Mouse (Mus musculus): ENCODE data around the gene Mms19. TPM values are rescaled to one million over a fixed set of nuclear protein-coding genes. Genes with fewer than 3 reads are reported as not detected.

Gene Mms19
- polyA plus RNA-seq, 1 experiment from 2014 or later, result 28.3 TPM

DNA sequence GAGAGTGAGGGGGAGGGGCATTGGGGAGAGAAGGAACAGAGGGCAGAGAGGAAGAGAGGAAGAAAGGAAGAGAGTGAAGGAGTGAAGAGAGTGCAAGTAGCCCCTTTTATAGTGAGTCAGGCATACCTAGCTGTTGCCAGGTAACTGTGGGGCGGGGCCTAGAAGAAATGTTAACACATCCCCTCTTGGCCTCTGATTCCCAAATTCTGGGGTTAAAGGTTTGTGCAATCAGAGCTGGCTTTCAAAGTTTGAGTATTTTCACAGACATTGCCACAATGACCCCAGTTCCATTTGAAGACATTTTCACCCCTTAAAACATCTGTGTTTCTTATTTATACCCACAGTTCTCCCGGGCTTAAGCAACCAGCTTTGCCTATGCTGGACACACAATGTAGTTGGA, 75.7 kb downstream of the Mms19 start:
- Histone ChIP-seq H3K9me3 (ENCODE audit: control insufficient read depth, low read length) (no peaks in the 10 kb centered on the region), H3K9ac (ENCODE audit: low read length) (no peak overlapping the region), H3K27me3 (ENCODE audit: control insufficient read depth, insufficient read depth, low read length) (no peaks in the 10 kb centered on the region), H3K4me1 (ENCODE audit: control insufficient read depth in 2 of 2, insufficient read depth in 2 of 2, low read length in 2 of 2) (peaks cover 12 to 22% of the 10 kb centered on the region in 2 experiments), H3K4me3 (ENCODE audit: control insufficient read depth in 1 of 2, insufficient read depth in 1 of 2, low read depth in 1 of 2, low read length in 2 of 2) (no peak overlapping the region), H3K36me3 (ENCODE audit: control insufficient read depth, insufficient read depth, low read length) (no peaks in the 10 kb centered on the region), H3K4me2 (ENCODE audit: low read length) (no peak overlapping the region), H3K27ac (replicated peaks in 1 of 2; ENCODE audit: control insufficient read depth in 1 of 2, insufficient read depth in 1 of 2, low read depth in 2 of 2, low read length in 2 of 2) (no peak overlapping the region)
- no peak for ATAC-seq (ENCODE audit: insufficient number of reproducible peaks, insufficient read depth, low FRiP score, low read depth)
- WGBS, result 96% methylated on average over 2 of the region's 2 CpGs

DNA sequence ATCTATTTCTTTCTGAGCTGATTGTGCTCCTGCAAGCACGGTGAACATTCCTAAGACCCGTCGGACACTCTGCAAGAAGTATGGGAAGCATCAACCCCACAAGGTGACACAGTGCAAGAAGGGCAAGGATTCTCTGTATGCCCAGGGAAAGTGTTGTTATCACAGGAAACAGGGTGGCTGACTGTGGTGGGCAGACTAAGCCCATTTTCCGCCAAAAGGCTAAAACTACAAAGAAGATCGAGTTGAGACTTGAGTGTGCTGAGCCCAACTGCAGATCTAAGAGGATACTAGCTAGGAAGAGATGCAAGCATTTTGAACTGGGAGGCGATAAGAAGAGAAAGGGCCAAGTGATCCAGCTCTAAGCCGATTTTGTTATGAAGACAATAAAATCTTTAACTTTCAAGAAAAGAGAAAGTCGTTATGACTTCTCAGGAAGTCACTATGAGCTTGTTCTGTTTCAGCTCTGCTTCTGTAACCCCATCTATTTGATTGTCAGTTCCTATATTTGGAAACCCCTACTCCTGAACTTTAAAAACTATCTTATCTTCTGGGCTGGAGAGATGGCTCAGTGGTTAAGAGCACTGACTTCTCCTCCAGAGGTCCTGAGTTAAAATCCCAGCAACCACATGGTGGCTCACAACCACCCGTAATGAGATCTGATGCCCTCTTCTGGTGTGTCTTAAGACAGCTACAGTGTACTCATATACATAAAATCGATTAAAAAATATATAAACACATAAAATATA, 77.9 kb downstream of the Mms19 start:
- no peaks in the 10 kb centered on the region for H3K27me3 ChIP-seq (ENCODE audit: control insufficient read depth, insufficient read depth, low read length)

DNA sequence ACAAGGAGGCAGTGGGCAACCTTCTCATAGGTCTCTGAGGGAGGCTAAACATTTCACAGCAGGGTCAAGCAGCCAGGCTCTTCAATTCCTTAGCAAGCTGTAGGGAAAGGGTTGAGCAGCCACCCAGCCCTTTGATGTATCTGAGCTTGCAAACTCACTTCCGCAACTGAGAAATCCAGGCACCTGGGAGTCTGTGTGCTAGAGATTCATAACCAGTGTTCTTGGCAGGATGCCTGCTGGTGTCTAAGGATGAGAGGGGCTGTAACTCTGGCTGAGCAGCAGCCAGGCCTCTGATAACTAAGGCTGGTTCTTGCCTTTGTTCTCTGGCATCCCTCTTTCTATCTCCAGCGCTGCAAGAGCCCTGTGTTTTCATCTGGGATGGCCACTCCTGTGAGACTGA, 79.3 kb downstream of the Mms19 start:
- Histone ChIP-seq H3K4me1 (ENCODE audit: control insufficient read depth in 2 of 2, insufficient read depth in 2 of 2, low read length in 2 of 2) (peaks cover 6 to 14% of the 10 kb centered on the region in 2 experiments), H3K9ac (ENCODE audit: low read length) (no peak overlapping the region; the same call in 1 of the 2 replicates), H3K9me3 (ENCODE audit: control insufficient read depth, low read length) (no peaks in the 10 kb centered on the region), H3K27me3 (ENCODE audit: control insufficient read depth, insufficient read depth, low read length) (no peaks in the 10 kb centered on the region), H3K27ac (replicated peaks in 1 of 2; ENCODE audit: control insufficient read depth in 1 of 2, insufficient read depth in 1 of 2, low read depth in 2 of 2, low read length in 2 of 2) (peak overlapping the region; percentile 50 to 69), H3K36me3 (ENCODE audit: control insufficient read depth, insufficient read depth, low read length) (no peaks in the 10 kb centered on the region), H3K4me3 (ENCODE audit: control insufficient read depth in 1 of 2, insufficient read depth in 1 of 2, low read depth in 1 of 2, low read length in 2 of 2) (no peak overlapping the region), H3K4me2 (ENCODE audit: low read length) (no peak overlapping the region)
- no peak for ATAC-seq (ENCODE audit: insufficient number of reproducible peaks, insufficient read depth, low FRiP score, low read depth)
- 6% methylated on average over 2 of the region's 2 CpGs for WGBS

More for the DNA sequence above, 77.9 kb downstream of the Mms19 start:
- no peaks in the 10 kb centered on the region for H3K36me3 ChIP-seq (ENCODE audit: control insufficient read depth, insufficient read depth, low read length)
- H3K4me2 ChIP-seq (ENCODE audit: low read length), result no peak overlapping the region
- no peak overlapping the region for H3K9ac ChIP-seq (ENCODE audit: low read length)
- no peak overlapping the region for H3K4me3 ChIP-seq (ENCODE audit: control insufficient read depth in 1 of 2, insufficient read depth in 1 of 2, low read depth in 1 of 2, low read length in 2 of 2)
- peaks cover 12 to 22% of the 10 kb centered on the region in 2 experiments for H3K4me1 ChIP-seq (ENCODE audit: control insufficient read depth in 2 of 2, insufficient read depth in 2 of 2, low read length in 2 of 2)
- no peak overlapping the region for H3K27ac ChIP-seq (replicated peaks in 1 of 2; ENCODE audit: control insufficient read depth in 1 of 2, insufficient read depth in 1 of 2, low read depth in 2 of 2, low read length in 2 of 2)
- 63% methylated on average over 10 of the region's 10 CpGs for WGBS
- ATAC-seq (ENCODE audit: insufficient number of reproducible peaks, insufficient read depth, low FRiP score, low read depth), result no peak
- H3K9me3 ChIP-seq (ENCODE audit: control insufficient read depth, low read length), result no peaks in the 10 kb centered on the region

DNA sequence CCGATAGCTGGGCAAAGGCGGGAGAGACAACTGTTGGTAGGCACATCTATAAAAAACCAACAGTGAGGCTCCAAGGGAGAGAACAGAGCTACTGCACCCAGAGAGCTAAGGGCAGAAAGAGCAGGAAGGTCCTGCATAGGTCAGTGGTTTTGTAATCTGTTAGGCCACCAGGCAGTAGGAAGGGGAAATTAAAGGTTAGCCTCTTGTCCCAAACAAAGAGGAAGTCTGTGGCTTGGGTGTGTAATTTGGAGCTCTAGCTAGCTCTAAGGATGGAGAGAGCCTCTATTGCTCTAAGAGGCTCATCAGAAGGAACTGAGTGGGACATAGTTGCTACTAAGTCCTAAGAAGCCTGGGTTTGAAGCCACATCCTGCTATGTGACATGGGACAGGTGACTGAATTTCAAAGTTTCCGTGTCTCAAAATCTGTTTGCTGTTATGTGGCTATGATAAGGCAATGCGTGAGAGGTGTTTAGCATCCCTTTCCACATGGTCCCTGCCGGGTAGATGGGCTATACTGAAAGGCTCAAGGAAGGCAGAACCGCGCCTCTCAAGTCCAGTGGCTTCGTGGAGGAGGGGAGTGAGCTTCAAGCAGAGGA, 80.4 kb downstream of the Mms19 start:
- H3K4me3 ChIP-seq (ENCODE audit: control insufficient read depth in 1 of 2, insufficient read depth in 1 of 2, low read depth in 1 of 2, low read length in 2 of 2), result no peak overlapping the region
- no peaks in the 10 kb centered on the region for H3K27me3 ChIP-seq (ENCODE audit: control insufficient read depth, insufficient read depth, low read length)
- no peak overlapping the region for H3K9ac ChIP-seq (ENCODE audit: low read length)
- no peak overlapping the region for H3K27ac ChIP-seq (replicated peaks in 1 of 2; ENCODE audit: control insufficient read depth in 1 of 2, insufficient read depth in 1 of 2, low read depth in 2 of 2, low read length in 2 of 2)
- no peak for ATAC-seq (ENCODE audit: insufficient number of reproducible peaks, insufficient read depth, low FRiP score, low read depth)
- 85% methylated on average over 8 of the region's 8 CpGs for WGBS
- no peaks in the 10 kb centered on the region for H3K36me3 ChIP-seq (ENCODE audit: control insufficient read depth, insufficient read depth, low read length)
- H3K4me2 ChIP-seq (ENCODE audit: low read length), result no peak overlapping the region
- no peaks in the 10 kb centered on the region for H3K9me3 ChIP-seq (ENCODE audit: control insufficient read depth, low read length)
- H3K4me1 ChIP-seq (ENCODE audit: control insufficient read depth in 2 of 2, insufficient read depth in 2 of 2, low read length in 2 of 2), result peaks cover 6 to 12% of the 10 kb centered on the region in 2 experiments

DNA sequence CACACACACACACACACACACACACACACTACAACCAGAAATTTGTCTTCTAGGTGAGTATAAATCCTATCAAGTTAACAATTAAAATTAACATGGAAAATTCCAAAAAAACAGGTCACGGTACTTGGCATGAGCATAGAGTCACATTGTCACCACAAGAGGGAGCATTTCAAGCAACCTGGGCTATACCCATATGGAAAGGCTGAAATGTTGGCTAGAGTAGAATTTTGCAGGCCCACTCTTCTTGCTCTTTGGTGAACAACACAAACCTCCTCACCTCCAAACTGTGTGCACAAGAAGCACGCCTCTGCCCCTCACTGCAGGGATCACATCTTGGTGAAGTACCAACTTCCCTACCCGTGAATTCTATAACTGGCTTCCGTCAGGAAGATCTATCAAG, 82.1 kb downstream of the Mms19 start:
- Histone ChIP-seq H3K9ac (ENCODE audit: low read length) (no peak overlapping the region), H3K4me1 (ENCODE audit: control insufficient read depth in 2 of 2, insufficient read depth in 2 of 2, low read length in 2 of 2) (peaks cover 13 to 20% of the 10 kb centered on the region in 2 experiments), H3K36me3 (ENCODE audit: control insufficient read depth, insufficient read depth, low read length) (no peaks in the 10 kb centered on the region), H3K9me3 (ENCODE audit: control insufficient read depth, low read length) (no peaks in the 10 kb centered on the region), H3K27me3 (ENCODE audit: control insufficient read depth, insufficient read depth, low read length) (no peaks in the 10 kb centered on the region), H3K4me2 (ENCODE audit: low read length) (no peak overlapping the region), H3K4me3 (ENCODE audit: control insufficient read depth in 1 of 2, insufficient read depth in 1 of 2, low read depth in 1 of 2, low read length in 2 of 2) (no peak overlapping the region), H3K27ac (replicated peaks in 1 of 2; ENCODE audit: control insufficient read depth in 1 of 2, insufficient read depth in 1 of 2, low read depth in 2 of 2, low read length in 2 of 2) (no peak overlapping the region)
- no peak for ATAC-seq (ENCODE audit: insufficient number of reproducible peaks, insufficient read depth, low FRiP score, low read depth)
- 47% methylated on average over 4 of the region's 4 CpGs for WGBS

DNA sequence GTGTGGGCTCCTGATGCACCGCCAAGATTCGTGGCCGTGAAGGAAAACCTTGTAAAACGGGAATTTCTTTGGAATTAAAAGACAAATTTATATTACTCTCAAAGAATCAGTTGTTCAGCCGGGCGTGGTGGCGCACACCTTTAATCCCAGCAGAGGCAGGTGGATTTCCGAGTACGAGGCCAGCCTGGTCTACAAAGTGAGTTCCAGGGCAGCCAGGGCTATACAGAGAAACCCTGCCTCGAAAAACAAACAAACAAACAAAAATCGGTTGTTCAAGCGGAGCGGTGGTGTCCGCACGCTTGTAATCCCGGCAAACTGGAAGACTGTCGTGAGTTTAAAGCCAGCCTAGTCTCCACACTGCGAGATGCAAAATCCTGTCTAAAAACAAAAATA, 84.6 kb downstream of the Mms19 start:
- peak overlapping the region; percentile 72 to 84 for H3K4me3 ChIP-seq (ENCODE audit: control insufficient read depth in 1 of 2, insufficient read depth in 1 of 2, low read depth in 1 of 2, low read length in 2 of 2)
- WGBS, result 18% methylated on average over 18 of the region's 18 CpGs
- H3K9ac ChIP-seq (ENCODE audit: low read length), result peak overlapping the region; percentile 77
- peaks cover 7 to 13% of the 10 kb centered on the region in 2 experiments for H3K4me1 ChIP-seq (ENCODE audit: control insufficient read depth in 2 of 2, insufficient read depth in 2 of 2, low read length in 2 of 2)
- ATAC-seq (ENCODE audit: insufficient number of reproducible peaks, insufficient read depth, low FRiP score, low read depth), result no peak
- H3K36me3 ChIP-seq (ENCODE audit: control insufficient read depth, insufficient read depth, low read length), result peaks cover 9% of the 10 kb centered on the region
- H3K9me3 ChIP-seq (ENCODE audit: control insufficient read depth, low read length), result no peaks in the 10 kb centered on the region
- H3K4me2 ChIP-seq (ENCODE audit: low read length), result peak overlapping the region; percentile 91
- H3K27me3 ChIP-seq (ENCODE audit: control insufficient read depth, insufficient read depth, low read length), result no peaks in the 10 kb centered on the region
- 0 out of 4 replicates have a peak overlapping the region, but pooled peaks of 1 of the 2 experiments have one; percentile 6 for H3K27ac ChIP-seq (replicated peaks in 1 of 2; ENCODE audit: control insufficient read depth in 1 of 2, insufficient read depth in 1 of 2, low read depth in 2 of 2, low read length in 2 of 2)

DNA sequence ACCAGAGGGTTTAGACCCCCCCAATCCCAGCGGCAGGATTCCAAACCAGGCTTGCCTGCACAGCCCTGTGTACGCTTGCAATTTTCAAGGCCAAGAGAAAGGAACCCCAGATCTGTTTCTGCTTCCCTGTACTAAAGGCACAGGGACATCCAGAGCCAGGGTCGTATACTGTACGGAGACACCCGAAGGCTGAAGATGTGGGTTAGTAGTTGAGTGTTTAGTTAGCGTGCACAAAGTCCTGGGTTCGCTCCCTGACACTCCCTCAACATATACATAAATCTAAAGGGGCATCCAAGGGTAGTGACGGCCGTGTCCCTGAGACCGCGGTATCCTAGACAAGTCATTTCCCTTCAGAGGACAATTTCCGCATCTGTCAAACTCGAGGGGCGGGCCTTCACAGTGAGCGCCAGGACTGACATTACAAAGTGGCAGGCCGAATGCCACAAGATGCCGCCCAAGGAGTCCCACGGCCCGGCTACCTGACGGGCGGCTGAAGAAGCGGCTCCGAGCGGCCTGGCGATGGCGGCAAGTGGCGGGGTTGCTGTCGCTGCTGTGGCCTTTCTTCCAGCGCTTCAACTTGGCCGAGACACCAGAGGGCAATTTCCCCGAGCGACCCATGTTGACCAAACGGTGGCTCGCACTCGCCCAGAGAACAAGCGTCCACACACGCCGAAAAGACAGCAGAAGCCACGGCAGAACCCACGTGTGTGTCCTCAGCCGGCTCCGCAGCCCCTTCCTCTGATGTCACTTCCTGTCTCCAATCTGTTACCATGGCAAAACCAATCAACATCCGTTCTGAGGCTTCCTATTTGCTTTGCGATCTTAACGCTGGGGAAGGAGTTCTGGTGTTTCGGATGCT, 85.3 kb downstream of the Mms19 start, which contains the start of gene Rrp12:
Rrp12 (minus strand) TSS at position 714 of the 859 bp plus-strand sequence.
- 2% methylated on average over 46 of the region's 46 CpGs for whole genome bisulfite sequencing

More for the DNA sequence above, 85.3 kb downstream of the Mms19 start, which contains the start of gene Rrp12:
- Histone ChIP-seq H3K27me3 (ENCODE audit: control insufficient read depth, insufficient read depth, low read length) (no peaks in the 10 kb centered on the region), H3K27ac (replicated peaks in 1 of 2; ENCODE audit: control insufficient read depth in 1 of 2, insufficient read depth in 1 of 2, low read depth in 2 of 2, low read length in 2 of 2) (0 out of 4 replicates have a peak within 1 kb of the TSS, but pooled peaks of 1 of the 2 experiments have one; percentile 6), H3K9ac (ENCODE audit: low read length) (peak within 1 kb of the TSS; percentile 77), H3K4me3 (ENCODE audit: control insufficient read depth in 1 of 2, insufficient read depth in 1 of 2, low read depth in 1 of 2, low read length in 2 of 2) (peak within 1 kb of the TSS; percentile 72 to 84), H3K9me3 (ENCODE audit: control insufficient read depth, low read length) (no peaks in the 10 kb centered on the region), H3K4me2 (ENCODE audit: low read length) (peak within 1 kb of the TSS; percentile 91), H3K36me3 (ENCODE audit: control insufficient read depth, insufficient read depth, low read length) (peaks cover 14% of the 10 kb centered on the region), H3K4me1 (ENCODE audit: control insufficient read depth in 2 of 2, insufficient read depth in 2 of 2, low read length in 2 of 2) (peaks cover 7 to 13% of the 10 kb centered on the region in 2 experiments)
- ATAC-seq (ENCODE audit: insufficient number of reproducible peaks, insufficient read depth, low FRiP score, low read depth), result peak; percentile 68

All from heart, embryonic 14.5 days (tissue).